Mouse (Mus musculus) cortical plate, adult 2 months (tissue): ENCODE measurements at regions not wholly inside any gene's neighbourhood (a gene's known extent, or its start where the extent isn't known, plus 50 kb on each side); places are given as distances from the start of the nearest gene placed in this dataset.
"Not testable (repeated sequence)": the region's sequence is repeated elsewhere in the genome, so short reads cannot be mapped to it uniquely, and the experiment has no call there.

Experiments
- H3K27ac ChIP-seq: fragments of 200-500 bp; 2 replicates; pipeline ENCODE4 v1.5.1; 2012; ENCODE audit warnings: low read length, control low read depth, inconsistent platforms; ENCODE audit not compliant: insufficient read depth
- H3K4me1 ChIP-seq: fragments of 200-500 bp; 2 replicates; pipeline ENCODE4 v1.6.1; 2011; ENCODE audit warnings: low read length; ENCODE audit not compliant: control insufficient read depth, insufficient read depth
- H3K4me3 ChIP-seq: fragments of 200-500 bp; 2 replicates; pipeline ENCODE4 v1.5.1; 2011; ENCODE audit warnings: mild to moderate bottlenecking, low read length, control low read depth; ENCODE audit not compliant: insufficient read depth
- CTCF ChIP-seq: fragments of 200-500 bp; IDR thresholded peaks from 2 replicates; pipeline ENCODE4 v1.5.1; 2011; ENCODE audit warnings: mild to moderate bottlenecking, control low read depth, low read length; ENCODE audit not compliant: insufficient read depth; ENCODE audit errors: extremely low read depth
- POLR2A ChIP-seq: fragments of 200-500 bp; IDR thresholded peaks from 2 replicates; pipeline ENCODE4 v1.6.1; 2011; ENCODE audit warnings: mild to moderate bottlenecking, low read length, control low read depth; ENCODE audit not compliant: insufficient read depth; ENCODE audit errors: extremely low read depth

DNA sequence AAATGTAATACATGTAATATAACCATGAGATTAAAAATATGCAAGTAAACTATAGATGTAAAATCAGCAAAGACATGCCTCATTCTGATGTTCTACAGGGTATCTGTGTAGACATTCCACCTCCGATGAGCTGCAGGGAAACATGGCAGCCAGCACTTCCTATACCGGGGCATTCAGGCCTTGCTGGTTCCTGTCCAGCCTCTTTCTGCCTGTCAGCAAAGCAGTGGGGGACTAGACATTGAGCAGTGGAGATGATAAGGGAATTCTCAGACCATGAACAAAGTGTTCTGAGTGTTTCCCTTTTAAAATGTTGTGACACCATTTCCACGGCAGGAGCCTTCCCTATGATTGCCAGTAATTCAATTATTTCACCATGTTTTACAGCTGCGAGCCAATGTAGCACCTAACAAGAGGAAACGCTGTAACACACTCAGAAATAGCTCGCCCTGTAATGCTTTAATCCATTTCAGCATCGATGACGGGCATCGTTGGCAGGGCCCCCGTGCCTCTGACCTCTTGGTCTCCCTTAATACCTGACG is 391.6 kb downstream of the Tox3 start:
- Histone ChIP-seq H3K4me1 (no peaks in the 10 kb centered on the region), H3K27ac (no peak overlapping the region), H3K4me3 (no peak overlapping the region)
- TF ChIP-seq POLR2A (no peak), CTCF (no peak)

DNA sequence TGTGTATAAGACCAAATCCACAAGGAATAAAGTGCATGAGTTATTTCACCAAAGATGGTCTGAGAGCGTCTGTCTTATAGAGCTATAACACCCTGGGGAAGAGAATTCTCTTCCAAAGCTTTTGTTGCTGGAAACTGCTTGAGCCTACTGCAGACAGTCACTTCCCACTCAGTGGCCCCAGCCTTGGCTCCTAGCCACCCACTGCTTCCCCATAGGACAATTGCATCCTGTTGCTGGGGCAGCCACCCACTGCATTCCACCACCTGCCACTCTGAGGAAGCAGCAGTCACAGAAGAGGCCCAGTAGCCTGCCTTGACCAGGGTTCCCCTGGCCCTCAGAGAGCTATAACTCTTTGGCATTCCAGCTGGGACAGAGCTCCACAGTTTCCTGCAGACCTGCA is 409.3 kb downstream of the Tox3 start:
- no peak overlapping the region for H3K27ac ChIP-seq

DNA sequence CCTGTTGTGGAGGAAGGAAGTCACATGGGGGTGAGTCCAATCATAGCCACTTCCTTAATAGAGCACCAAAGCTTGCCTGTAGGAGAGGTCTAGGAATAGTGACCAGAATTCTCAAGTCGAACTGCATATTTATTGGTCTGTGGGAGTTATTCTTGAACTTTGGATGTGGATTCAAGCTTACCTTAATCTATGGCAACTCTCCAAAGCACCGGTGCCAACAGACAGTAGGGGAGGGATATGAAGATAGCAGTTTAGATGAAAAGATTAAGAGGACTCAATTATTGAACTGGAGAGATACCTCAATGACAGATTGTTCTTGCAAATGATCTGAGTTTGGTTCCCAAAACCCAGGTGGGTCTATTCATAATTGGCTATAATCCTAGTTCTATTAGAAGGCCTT is 413.6 kb downstream of the Tox3 start:
- no peak for TF ChIP-seq CTCF
- no peak for TF ChIP-seq POLR2A
- no peak overlapping the region for H3K4me3 ChIP-seq
- no peak overlapping the region for H3K27ac ChIP-seq
- no peaks in the 10 kb centered on the region; the same call in 1 of the 2 replicates for H3K4me1 ChIP-seq

More for the DNA sequence above, 409.3 kb downstream of the Tox3 start:
- H3K4me3 ChIP-seq, result no peak overlapping the region
- no peaks in the 10 kb centered on the region; the same call in 1 of the 2 replicates for H3K4me1 ChIP-seq
- no peak for TF ChIP-seq POLR2A
- no peak for TF ChIP-seq CTCF

DNA sequence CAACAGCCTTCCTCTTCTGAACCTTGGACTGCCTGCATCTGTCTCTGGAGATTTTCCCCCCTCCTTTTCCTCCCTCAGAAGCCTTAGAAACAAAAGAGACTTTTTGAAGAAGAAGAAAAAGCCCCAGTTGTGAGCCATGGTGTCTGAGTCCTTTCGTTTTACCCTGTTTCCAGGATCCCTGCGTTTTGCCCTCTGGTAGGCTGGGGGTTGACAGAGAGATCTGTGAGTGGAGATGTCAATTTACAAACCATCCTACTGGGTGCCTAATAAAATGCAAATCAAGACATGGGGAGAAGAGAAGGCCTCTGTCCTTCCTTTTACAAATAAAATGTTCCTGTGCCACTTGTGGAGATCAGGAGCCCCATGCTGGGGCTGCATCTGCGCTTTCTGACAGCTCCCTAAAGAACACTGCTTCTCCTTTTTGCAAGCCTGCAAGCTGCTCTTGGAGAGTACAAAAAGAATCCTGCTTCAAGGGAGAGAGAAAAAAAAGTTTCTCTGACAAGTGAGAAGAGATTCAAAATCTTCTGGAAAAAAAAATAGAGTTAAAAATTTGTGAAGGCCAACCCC is 421.4 kb downstream of the Tox3 start:
- Histone ChIP-seq H3K4me3 (no peak overlapping the region), H3K4me1 (no peaks in the 10 kb centered on the region; the same call in 1 of the 2 replicates), H3K27ac (no peak overlapping the region)
- TF ChIP-seq POLR2A (no peak), CTCF (no peak)

DNA sequence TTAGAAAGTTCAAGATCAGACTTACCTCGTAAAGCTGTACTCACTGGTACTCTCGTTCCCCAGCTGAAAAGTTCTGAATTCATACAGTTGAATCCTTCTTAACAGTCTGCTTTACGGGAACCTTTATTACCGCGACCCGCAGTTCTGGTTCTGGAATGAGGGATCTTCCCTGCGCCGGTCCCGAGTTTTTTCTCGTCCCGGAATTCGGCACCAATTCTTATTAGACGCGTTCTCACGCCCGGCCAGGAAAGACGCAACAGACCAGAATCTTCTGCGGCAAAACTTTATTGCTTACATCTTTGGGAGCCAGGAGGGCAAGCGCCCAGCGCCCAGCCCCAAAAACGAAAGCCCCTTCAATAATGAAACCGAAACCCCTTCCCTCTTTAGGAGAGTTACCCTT is 423.4 kb downstream of the Tox3 start:
- H3K4me1 ChIP-seq, H3K4me3 ChIP-seq, H3K27ac ChIP-seq: not testable (repeated sequence)

DNA sequence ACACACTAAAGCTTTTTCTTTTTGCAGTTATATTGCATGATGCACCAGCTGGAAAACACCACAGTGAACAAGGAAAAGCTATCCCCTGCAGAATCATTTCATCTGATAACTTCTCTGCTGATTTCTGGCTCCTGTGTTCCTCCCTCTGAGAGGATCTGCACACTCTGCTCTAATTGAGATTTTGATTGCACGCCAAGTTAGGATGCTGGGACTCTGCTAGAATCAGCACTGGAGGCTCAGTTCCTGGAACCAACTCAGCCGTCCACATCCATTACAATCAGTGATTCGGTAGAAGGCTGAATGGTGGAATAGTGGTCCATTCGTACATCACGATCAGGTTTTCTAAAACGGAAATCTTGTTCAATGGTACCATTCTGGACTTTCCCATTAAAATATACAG is 434.1 kb downstream of the Tox3 start:
- Histone ChIP-seq H3K4me1 (no peaks in the 10 kb centered on the region), H3K4me3 (no peak overlapping the region), H3K27ac (no peak overlapping the region)
- TF ChIP-seq POLR2A, result no peak
- no peak for TF ChIP-seq CTCF

DNA sequence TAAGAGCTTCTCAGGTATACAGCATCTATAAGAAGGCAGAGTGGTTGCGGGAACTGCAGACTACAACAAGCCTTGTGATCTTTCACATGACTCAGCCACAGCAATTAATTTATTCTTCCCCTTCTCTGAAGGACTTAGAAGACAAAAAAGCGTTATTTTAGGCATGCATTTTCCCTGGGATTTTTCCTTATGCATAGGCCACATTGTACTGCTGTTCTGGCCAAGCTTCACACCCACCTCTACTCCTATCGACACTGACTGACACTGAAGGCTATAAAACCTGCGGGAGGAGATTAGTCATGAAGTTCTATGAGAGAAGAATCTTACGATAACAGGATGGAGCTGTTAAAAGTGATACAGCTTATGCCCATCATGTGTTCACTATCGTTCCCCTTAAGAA is 441.9 kb downstream of the Tox3 start:
- H3K4me1 ChIP-seq, result peaks cover 2% of the 10 kb centered on the region
- no peak overlapping the region for H3K27ac ChIP-seq
- no peak overlapping the region for H3K4me3 ChIP-seq
- no peak for TF ChIP-seq POLR2A
- no peak for TF ChIP-seq CTCF

DNA sequence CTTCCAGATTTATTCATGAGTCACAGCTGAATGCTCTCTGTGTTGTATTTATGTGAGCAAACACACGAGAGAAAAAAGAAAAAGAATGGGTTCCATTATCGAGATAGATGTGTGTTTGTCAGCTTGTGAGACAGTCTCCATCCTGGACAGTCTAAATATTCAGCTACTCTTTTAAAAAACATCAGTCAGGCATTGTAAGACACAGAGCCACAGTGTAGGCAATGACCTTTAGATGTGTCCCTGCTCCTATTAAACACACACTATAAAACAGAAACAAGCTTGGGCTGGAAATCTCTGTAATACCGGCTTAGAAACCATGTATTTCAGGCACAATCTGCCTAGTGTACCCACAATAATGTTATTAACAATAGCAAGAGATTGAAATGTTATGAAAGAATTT is 442.6 kb downstream of the Tox3 start:
- no peak overlapping the region for H3K27ac ChIP-seq
- TF ChIP-seq POLR2A (no peak), CTCF (no peak)
- H3K4me1 ChIP-seq, result peaks cover 2% of the 10 kb centered on the region
- no peak overlapping the region for H3K4me3 ChIP-seq

DNA sequence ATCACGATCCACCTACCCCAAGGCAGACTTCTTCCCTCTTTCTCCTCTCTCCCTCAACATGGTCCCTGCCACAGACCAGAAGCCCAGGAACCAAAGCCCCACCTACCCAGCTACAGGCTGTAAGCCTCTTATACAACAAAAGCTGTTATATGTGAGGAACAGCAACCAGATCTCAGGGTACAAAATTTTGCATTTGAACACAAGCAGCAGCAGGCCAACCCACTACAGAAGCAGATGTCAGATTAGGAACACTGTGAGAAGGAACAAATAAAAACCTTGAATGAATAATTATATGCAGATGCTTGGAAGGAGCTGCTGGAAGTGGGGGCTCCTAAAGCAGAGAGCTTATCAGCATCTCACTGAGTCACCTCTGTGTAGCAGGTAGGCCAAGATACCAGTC is 444.8 kb downstream of the Tox3 start:
- peaks cover 2% of the 10 kb centered on the region for H3K4me1 ChIP-seq
- H3K27ac ChIP-seq, result no peak overlapping the region
- TF ChIP-seq POLR2A (no peak), CTCF (no peak)
- no peak overlapping the region for H3K4me3 ChIP-seq

DNA sequence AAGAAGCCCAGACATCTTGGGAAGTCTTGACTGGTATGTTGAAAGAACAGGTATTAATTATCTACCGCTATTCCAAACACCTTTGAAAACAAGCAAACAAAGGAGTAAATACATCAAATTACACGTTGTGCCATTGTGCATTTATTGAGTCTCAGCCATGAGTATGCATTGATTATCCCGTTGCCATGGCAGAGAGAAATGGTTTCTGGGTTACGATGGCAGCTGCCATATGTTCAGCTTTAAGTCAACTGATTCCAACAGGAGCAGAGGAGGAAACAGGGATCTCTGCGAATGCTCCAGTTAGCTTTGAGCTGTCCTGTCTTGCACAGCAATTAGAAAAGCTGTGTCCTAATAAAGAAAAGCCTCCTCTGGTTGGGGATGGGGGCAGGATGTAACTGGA is 475.4 kb downstream of the Tox3 start:
- TF ChIP-seq CTCF, result no peak
- no peak for TF ChIP-seq POLR2A
- Histone ChIP-seq H3K4me1 (no peaks in the 10 kb centered on the region; the same call in 1 of the 2 replicates), H3K4me3 (no peak overlapping the region), H3K27ac (no peak overlapping the region)
